Mouse (Mus musculus): ENCODE measurements around the gene Glyat. TPM values are rescaled to one million over a fixed set of nuclear protein-coding genes. Genes with fewer than 3 reads are reported as not detected.
A peak's percentile ranks its signal among the peaks of the same experiment; 100 is the strongest.
"Not testable (repeated sequence)": the region's sequence is repeated elsewhere in the genome, so short reads cannot be mapped to it uniquely, and the experiment has no call there.

Glyat gene
- total RNA-seq (2021): under 1 TPM in 1 of 2 experiments, not detected in 1; 0.23 TPM
- long read RNA-seq, partial matches to known transcripts: 0 of 1 reads
- long read RNA-seq, other reads (novel, unspliced or antisense): 0 of 1 reads

GRCm38 (mm10) chr19:12633176-12633575 is at the start of gene Glyat:
TSS of gene Glyat (plus strand) at chr19:12633308.
- DNase-seq (ENCODE audit: low spot score in 2 of 2): no peak

DNA sequence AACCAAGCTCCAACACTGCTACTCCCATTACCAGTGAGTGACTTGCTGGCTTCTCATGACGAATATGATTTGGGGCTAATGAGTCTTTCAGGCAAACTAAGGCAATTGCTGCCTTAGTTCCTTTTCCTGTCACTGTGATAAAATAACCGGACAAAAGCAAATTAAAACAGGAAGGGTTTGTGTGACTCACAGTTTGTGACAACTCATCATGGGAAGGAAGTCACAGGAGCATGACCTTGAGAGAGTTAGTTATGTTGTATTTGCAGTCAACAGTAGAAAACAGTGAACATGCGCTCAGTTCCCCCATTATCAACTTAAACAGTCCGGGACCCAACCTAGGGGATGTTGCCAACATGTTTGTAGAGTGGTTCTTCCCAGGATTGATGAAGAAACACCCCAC is 47.8 kb upstream of the Glyat start:
- DNase-seq (ENCODE audit: low spot score in 2 of 2): no peak

DNA sequence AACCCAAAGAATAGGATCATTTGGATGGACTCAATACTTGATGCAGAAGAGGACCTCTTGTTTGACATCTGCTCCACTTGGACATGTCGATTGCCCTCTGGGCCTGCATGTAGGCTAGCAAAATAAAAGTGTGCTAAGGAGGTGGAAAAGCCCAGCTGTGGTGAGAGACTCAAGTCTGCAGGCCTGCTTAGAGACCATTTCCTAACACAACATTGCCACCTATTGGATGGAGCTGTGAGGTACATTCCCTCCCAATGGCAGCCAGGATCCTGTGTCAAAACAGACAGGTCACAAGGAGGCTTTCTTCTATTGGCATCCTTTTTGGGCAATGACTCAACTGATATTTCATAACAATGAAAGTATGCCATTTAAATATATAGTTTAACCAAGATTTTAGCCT is 41.2 kb upstream of the Glyat start:
- DNase-seq (ENCODE audit: low spot score in 2 of 2): peak; percentile 69 to 73

- no peak for DNase-seq (ENCODE audit: low spot score in 2 of 2)
Observed at GRCm38 (mm10) chr19:12595135-12595529, 38.0 kb upstream of the Glyat start.

DNA sequence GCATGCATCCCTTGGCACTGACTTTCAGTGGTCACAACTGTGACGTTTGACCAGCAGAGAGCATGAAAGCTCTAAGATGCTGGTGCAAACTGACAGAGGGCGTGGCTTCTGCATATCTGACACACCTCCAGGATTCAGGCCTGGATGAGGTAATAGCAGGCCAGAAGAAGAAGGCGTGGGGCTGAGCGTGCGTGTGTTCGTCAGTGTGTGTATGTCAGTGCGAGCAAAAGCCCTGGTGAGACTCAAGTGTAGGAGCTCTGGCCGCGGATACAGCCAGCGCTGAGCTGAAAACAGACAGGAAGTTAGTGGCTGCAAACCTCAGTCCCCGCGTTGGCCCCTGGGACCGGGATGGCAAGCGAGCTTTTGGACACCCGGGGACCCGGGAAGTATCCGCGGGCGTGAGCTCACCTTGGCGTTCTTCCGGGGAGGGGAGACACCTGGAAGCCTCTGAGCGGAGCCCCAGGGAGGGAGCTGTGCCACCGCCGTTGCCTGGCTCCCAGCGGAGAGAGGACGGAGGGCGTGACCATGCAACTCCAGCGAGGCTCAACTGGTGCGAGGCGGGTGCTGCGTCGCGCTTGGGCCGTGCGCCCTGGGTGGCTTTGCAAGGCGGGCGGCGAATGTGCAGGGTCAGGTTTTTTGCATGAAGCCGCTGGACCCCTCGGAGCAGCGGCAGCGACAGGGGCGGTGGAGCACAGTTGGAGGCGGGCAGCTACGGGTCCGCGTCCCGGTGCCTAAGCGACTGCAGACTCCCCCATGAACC is 37.4 kb upstream of the Glyat start:
- peak; percentile 51 to 59 for DNase-seq (ENCODE audit: low spot score in 2 of 2)

DNA sequence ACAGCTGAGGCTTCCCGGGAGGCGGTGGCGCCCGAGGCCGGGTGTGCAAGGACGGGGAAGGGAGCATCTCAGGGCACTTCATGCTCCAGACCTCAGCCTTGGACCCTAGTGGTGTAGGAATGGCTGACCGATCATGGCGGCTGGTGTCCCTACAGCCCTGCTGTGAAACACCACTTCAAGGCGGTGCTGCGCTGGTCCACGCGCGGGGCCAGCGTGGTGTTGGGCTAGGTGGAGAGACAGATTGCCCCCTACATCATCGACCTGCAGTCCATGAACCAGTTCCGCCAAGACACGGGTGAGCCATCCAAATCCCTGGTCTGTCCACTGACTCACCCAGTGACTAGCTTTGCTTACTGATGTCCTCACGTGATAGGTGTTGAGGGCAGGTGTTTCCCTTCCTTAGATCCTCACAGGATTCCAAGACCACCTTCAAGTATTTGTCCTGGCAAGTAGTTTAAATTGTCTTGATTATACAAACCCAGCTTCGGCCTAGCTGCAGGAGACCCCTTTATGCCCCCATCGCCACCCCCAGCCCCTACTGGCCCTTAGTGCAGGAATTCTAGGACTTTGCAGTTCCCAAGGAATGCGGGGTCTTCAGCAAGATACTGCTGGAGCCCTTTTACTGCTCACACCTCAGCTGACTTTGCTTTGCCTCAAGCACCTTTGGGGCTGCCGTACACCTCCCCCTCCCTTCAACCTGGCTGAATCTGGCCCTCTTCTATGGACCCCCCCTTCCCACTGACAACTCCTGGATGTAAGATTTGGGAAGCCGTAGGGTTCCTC is 36.6 kb upstream of the Glyat start:
- no peak for DNase-seq (ENCODE audit: low spot score in 2 of 2)

GRCm38 (mm10) chr19:12597073-12597405 is 36.1 kb upstream of the Glyat start:
- no peak for DNase-seq (ENCODE audit: low spot score in 2 of 2)

GRCm38 (mm10) chr19:12598674-12599073 is 34.4 kb upstream of the Glyat start:
- no peak for DNase-seq (ENCODE audit: low spot score in 2 of 2)

GRCm38 (mm10) chr19:12599674-12600073 is 33.4 kb upstream of the Glyat start, which contains the start of gene Gm4952:
TSS of gene Gm4952 (plus strand) at chr19:12599974.
- DNase-seq (ENCODE audit: low spot score in 2 of 2): no peak

DNA sequence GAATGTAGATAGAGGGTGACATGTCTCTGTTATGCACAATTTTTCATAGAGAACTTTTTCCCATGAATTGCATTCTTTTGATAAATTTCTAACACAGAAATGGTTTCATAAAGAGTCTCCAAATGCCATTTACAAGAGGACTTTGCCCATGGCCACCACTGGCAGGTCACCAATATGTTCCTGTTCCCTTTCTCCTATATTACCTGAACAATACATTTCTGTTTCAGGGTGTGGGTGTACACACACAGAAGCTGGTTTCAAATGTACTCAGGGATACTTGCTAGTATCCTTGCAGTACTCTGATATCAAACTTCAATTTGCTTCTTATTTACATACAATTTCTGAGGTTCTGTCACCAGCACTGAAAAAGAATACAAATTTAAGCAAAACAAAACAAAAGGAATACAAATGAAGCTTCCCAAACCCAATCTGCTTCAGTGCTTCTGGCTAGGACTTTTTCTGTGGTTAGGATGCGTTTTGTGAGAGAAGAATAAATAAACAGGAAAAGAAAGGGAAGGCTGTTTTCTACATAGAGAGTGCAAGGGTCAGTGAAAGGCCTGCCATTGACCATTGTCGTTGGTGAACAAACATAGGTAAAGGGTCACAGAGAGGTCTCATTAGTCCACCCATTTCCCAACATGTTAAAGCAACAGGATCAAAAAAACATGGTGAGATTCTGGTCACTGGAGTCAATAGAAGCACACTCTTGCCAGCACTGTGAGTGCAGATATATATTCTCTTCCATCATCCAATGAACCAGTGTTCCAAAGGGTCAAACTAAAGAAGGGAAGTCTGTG is 32.2 kb upstream of the Glyat start:
- no peak for DNase-seq (ENCODE audit: low spot score in 2 of 2)

DNA sequence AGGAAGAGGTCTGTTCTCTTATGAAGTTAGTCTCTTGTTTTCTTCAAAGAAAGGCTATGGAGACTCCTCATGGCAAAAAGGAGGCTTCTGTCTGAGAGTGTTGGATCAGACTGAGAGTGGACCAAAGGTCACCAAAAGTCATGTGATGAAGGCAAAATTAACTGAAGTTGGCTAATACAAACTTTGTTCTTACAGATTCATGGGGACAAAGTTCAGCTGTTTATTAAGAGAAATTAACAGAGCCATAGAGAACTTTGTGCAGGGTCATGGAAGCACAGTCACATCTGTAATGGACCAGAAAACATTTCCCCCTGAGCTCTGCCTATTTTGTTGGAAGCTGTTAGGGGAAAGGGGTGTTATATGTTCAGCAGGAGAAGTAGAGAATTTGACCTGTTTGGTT is 24.8 kb upstream of the Glyat start:
- no peak for DNase-seq (ENCODE audit: low spot score in 2 of 2)

GRCm38 (mm10) chr19:12613646-12614045 is 19.5 kb upstream of the Glyat start:
- no peak for DNase-seq (ENCODE audit: low spot score in 2 of 2)

- no peak for DNase-seq (ENCODE audit: low spot score in 2 of 2)
Observed at GRCm38 (mm10) chr19:12634259-12634658, 1.2 kb downstream of the Glyat start.

GRCm38 (mm10) chr19:12634963-12635362 is 1.9 kb downstream of the Glyat start:
- no peak for DNase-seq (ENCODE audit: low spot score in 2 of 2)

DNA sequence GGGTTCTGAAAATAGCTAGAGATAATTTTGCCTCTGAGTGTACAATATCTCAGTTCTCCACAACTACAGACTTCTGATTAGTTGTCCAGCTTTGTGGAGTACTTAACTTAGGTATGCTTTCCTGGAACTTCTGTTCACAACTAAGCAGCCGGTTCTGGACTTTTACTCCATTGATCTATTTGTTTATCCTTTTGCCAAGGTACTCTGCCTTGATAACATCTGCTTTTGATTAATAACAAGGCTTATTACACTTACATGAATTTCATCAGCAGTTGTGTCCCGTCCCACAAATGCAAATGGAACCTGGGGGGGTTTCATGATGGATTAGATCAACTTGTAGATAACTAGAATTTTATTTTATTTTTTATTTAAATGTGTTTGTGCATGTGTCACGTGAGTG is 3.8 kb downstream of the Glyat start:
- DNase-seq (ENCODE audit: low spot score in 2 of 2): no peak

- DNase-seq (ENCODE audit: low spot score in 2 of 2): no peak
Observed at GRCm38 (mm10) chr19:12638049-12638448, 4.9 kb downstream of the Glyat start.

- no peak for DNase-seq (ENCODE audit: low spot score in 2 of 2)
Observed at GRCm38 (mm10) chr19:12649511-12649910, 16.4 kb downstream of the Glyat start.

GRCm38 (mm10) chr19:12666156-12666555 is 33.0 kb downstream of the Glyat start:
- DNase-seq (ENCODE audit: low spot score in 2 of 2): no peak

GRCm38 (mm10) chr19:12668601-12669000 is 35.5 kb downstream of the Glyat start:
- not testable (repeated sequence) for DNase-seq (ENCODE audit: low spot score in 2 of 2)

- DNase-seq (ENCODE audit: low spot score in 2 of 2): no peak
Observed at GRCm38 (mm10) chr19:12670139-12670538, 37.0 kb downstream of the Glyat start, which contains the start of gene Olfr1442. TSS of gene Olfr1442 (plus strand) at chr19:12670439.

- no peak for DNase-seq (ENCODE audit: low spot score in 2 of 2)
Observed at GRCm38 (mm10) chr19:12671051-12671450, 37.9 kb downstream of the Glyat start.

DNA sequence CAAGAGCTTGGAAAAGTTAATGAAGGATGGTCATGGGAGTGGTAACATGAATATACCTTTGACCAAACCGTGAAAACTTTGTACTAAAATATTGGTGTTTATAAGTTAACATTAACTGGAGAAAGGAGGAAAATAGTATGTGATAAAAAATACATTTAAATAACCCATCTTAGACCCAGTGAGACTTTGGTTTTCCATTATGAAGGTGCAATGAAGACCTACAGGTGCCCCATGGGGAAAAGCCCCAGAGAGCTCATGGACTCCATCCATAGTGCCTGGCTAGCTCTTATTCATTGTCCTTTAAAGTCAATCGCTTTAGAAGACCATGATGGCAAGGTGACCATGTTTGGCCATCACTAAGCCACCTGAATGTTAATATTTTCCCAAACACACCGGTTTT is 44.7 kb downstream of the Glyat start, which contains the start of gene Olfr1443:
Gene Olfr1443, plus strand, starts transcription at position 301 of the 400 bp plus-strand sequence.
- DNase-seq (ENCODE audit: low spot score in 2 of 2): no peak
